Mouse (Mus musculus) c-Kit-positive CD71-positive TER-119-positive erythroid progenitor cells, embryonic 14.5 days (primary cell): Measurements from ENCODE around the gene Nbr1.
"Not testable (repeated sequence)": the region's sequence is repeated elsewhere in the genome, so short reads cannot be mapped to it uniquely, and the experiment has no call there.

Source experiments
- DNase-seq: peaks from one replicate; pipeline ENCODE4 v3.0.0-alpha.2; 2013; ENCODE audit warnings: low spot score

Nbr1 gene

DNA sequence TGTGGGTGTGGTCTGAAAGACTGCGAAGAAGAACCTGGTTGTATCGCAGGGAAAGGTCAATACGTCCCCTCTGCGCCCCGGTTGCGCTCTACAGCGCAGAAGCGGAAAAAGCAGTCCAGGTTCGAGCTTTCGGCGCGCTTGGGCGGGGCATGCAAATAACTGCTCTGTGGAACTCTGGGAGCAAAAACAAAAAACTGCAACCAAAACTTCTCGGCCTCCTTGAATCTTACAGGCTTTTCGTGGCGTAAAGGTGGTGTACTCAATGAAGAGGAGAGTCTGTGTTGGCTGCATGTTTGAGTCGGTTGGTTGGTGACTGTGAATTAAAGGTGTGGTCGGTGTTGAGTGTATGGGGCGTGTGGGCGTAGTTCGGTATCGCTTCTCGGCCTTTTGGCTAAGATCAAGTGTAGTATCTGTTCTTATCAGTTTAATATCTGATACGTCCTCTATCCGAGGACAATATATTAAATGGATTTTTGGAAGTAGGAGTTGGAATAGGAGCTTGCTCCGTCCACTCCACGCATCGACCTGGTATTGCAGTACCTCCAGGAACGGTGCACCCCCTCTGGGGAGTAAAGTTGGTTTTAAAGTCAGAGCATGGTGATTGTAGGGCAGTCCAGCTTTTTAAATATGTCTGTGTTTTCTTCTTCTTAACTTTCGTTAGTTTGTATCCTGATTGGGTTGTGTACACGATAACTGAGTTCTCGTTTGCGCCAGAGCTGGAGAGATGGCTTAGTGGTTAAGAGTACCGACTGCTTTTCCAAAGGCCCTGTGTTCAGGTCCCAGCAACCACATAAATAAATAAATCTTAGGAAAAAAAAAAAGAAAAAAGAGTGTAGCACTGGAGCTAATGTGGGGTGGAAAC lies 75.3 kb downstream of the Nbr1 start, which contains the start of gene Rdm1:
Gene Rdm1 (plus strand): TSS at position 201 of the 862 bp plus-strand sequence.
- DNase-seq = peak; percentile 88

- DNase-seq = peak; percentile 90
These were observed 76.1 kb downstream of the Nbr1 start for GRCm38 (mm10) chr11:101627857-101628559.

DNA sequence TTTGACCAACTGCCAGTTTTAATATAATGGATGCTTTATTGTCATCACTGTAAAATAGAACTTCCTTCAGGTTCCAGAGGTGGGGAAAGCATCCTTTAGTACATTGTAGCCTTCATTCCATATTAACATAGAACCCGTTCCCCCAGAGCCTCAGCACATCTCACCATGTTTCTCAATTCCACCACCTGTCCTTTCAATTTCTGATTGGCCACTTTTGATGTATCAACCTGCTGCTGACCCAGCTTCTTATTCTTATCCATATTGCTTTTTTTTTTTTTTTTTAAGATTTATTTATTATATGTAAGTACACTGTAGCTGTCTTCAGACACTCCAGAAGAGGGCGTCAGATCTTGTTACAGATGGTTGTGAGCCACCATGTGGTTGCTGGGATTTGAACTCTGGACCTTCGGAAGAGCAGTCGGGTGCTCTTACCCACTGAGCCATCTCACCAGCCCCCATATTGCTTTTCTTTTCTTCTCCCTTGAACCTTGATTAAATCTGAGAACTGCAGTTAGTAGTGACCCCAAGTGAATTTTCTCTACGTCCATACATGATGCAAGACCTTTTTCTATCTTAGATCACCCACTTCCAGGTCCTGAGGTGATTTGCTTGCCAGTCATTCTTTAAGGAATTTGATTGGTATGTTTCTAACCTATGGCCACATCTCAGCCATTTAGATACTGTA lies 76.9 kb downstream of the Nbr1 start:
- not testable (repeated sequence) for DNase-seq
